Mouse (Mus musculus) stomach, embryonic 14.5 days (tissue): ENCODE results near the gene Med12. TPM values are rescaled to one million over a fixed set of nuclear protein-coding genes. Genes with fewer than 3 reads are reported as not detected.
A peak's percentile ranks its signal among the peaks of the same experiment; 100 is the strongest.

ENCODE experiments used
- ATAC-seq: fragments of 200-750 bp; cut with Nextera tagmentation; 2 replicates; pipeline ENCODE4 v1.8.0; 2017; ENCODE audit warnings: low read depth, moderate TSS enrichment; ENCODE audit not compliant: insufficient number of reproducible peaks, insufficient read depth, low FRiP score
- H3K27ac ChIP-seq: fragments of 300-500 bp; sonication (generic); 2 replicates; pipeline ENCODE4 v1.5.1; 2014; ENCODE audit warnings: mild to moderate bottlenecking, low read length, moderate library complexity, mixed read lengths
- H3K27me3 ChIP-seq: fragments of 300-500 bp; sonication (generic); 2 replicates; pipeline ENCODE4 v1.6.1; 2014; ENCODE audit warnings: low read length, control low read depth, mixed read lengths; ENCODE audit not compliant: control insufficient read depth, insufficient read depth
- H3K36me3 ChIP-seq: fragments of 300-500 bp; sonication (generic); 2 replicates; pipeline ENCODE4 v1.6.1; 2014; ENCODE audit warnings: mild to moderate bottlenecking, control low read depth, low read length, moderate library complexity, mixed read lengths; ENCODE audit not compliant: control insufficient read depth, insufficient read depth
- H3K4me1 ChIP-seq: fragments of 300-500 bp; sonication (generic); 2 replicates; pipeline ENCODE4 v1.6.1; 2014; ENCODE audit warnings: low read length, control low read depth, mixed read lengths; ENCODE audit not compliant: control insufficient read depth, insufficient read depth
- H3K4me2 ChIP-seq: fragments of 300-500 bp; sonication (generic); replicated peaks from 2 replicates; pipeline ENCODE4 v1.6.1; 2014; ENCODE audit warnings: low read depth, low read length, control low read depth
- H3K4me3 ChIP-seq: fragments of 300-500 bp; sonication (generic); 2 replicates; pipeline ENCODE4 v1.5.1; 2014; ENCODE audit warnings: low read depth, low read length, control low read depth
- H3K9ac ChIP-seq: fragments of 300-500 bp; sonication (generic); replicated peaks from 2 replicates; pipeline ENCODE4 v1.6.1; 2014; ENCODE audit warnings: low read depth, mild to moderate bottlenecking, control low read depth, low read length, moderate library complexity, mixed read lengths
- H3K9me3 ChIP-seq: fragments of 300-500 bp; sonication (generic); 2 replicates; pipeline ENCODE4 v1.6.1; 2016; ENCODE audit warnings: low read depth, low read length, control low read depth; ENCODE audit not compliant: control insufficient read depth
- whole genome bisulfite sequencing: fragments of 180-500 bp; shearing (Covaris S2); extraction: QIAGEN DNeasy Blood & Tissue Kit; methylation state at CpG from one replicate; pipeline ENCODE4 v1.1.7; 2014; 5-methylcytosine and 5-hydroxymethylcytosine counted together
- polyA plus RNA-seq: library from polyadenylated mRNA; unstranded; fragments of >200 nt; fragmentation: Nextera tagmentation; extraction: Ambion mirVana; gene quantifications from 2 replicates; pipeline ENCODE4 v1.2.1, GENCODE M21; 2014

Gene Med12
- polyA plus RNA-seq, result 42.9 and 46.8 TPM in 2 replicates

GRCm38 (mm10) chrX:101273875-101274738 lies at the start of gene Med12:
TSS of gene Med12 (plus strand) at chrX:101274030.
- H3K27ac ChIP-seq, result peak within 1 kb of the TSS; percentile 63; the same call in 1 of the 2 replicates

GRCm38 (mm10) chrX:101245011-101245410 lies 28.8 kb upstream of the Med12 start:
- Histone ChIP-seq H3K4me1 (no peaks in the 10 kb centered on the region), H3K4me2 (no peak overlapping the region), H3K27ac (no peak overlapping the region), H3K27me3 (no peaks in the 10 kb centered on the region), H3K9ac (no peak overlapping the region), H3K4me3 (no peak overlapping the region), H3K36me3 (no peaks in the 10 kb centered on the region), H3K9me3 (no peaks in the 10 kb centered on the region)
- WGBS, result 38% methylated on average over 1 of the region's 1 CpGs
- no peak for ATAC-seq

More at GRCm38 (mm10) chrX:101273875-101274738, at the start of gene Med12:
- Histone ChIP-seq H3K27me3 (no peaks in the 10 kb centered on the region), H3K4me3 (peak within 1 kb of the TSS; percentile 52), H3K4me2 (peak within 1 kb of the TSS; percentile 42), H3K9me3 (no peaks in the 10 kb centered on the region), H3K36me3 (peaks cover 6% of the 10 kb centered on the region; the same call in 1 of the 2 replicates), H3K9ac (peak within 1 kb of the TSS; percentile 52), H3K4me1 (no peaks in the 10 kb centered on the region)
- ATAC-seq, result peak; percentile 98
- WGBS, result 16% methylated on average over 53 of the region's 54 CpGs

GRCm38 (mm10) chrX:101253952-101254729 lies 19.7 kb upstream of the Med12 start, which contains the start of gene Foxo4:
TSS of gene Foxo4 (plus strand) at chrX:101254528.
- H3K4me1 ChIP-seq, result 0 out of 2 replicates have a peak, but pooled peaks cover 5% of the 10 kb centered on the region
- H3K9ac ChIP-seq, result peak within 1 kb of the TSS; percentile 46
- 22% methylated on average over 47 of the region's 47 CpGs for WGBS
- H3K4me2 ChIP-seq, result peak within 1 kb of the TSS; percentile 54
- H3K4me3 ChIP-seq, result peak within 1 kb of the TSS; percentile 45
- no peaks in the 10 kb centered on the region; the same call in 1 of the 2 replicates for H3K9me3 ChIP-seq
- no peaks in the 10 kb centered on the region for H3K27me3 ChIP-seq
- ATAC-seq, result peak; percentile 94
- no peaks in the 10 kb centered on the region for H3K36me3 ChIP-seq
- H3K27ac ChIP-seq, result peak within 1 kb of the TSS; percentile 52; the same call in 1 of the 2 replicates

GRCm38 (mm10) chrX:101254740-101255139 lies 19.1 kb upstream of the Med12 start:
- Histone ChIP-seq H3K36me3 (no peaks in the 10 kb centered on the region), H3K9ac (peak overlapping the region; percentile 46), H3K4me1 (0 out of 2 replicates have a peak, but pooled peaks cover 5% of the 10 kb centered on the region), H3K27ac (peak overlapping the region; percentile 52; the same call in 1 of the 2 replicates), H3K4me2 (peak overlapping the region; percentile 54), H3K4me3 (peak overlapping the region; percentile 45), H3K9me3 (no peaks in the 10 kb centered on the region; the same call in 1 of the 2 replicates), H3K27me3 (no peaks in the 10 kb centered on the region)
- ATAC-seq, result peak; percentile 12; the same call in 1 of the 2 replicates
- WGBS, result 22% methylated on average over 26 of the region's 26 CpGs

- no peaks in the 10 kb centered on the region for H3K36me3 ChIP-seq
- H3K4me2 ChIP-seq, result no peak overlapping the region
- no peak overlapping the region for H3K27ac ChIP-seq
- 78% methylated on average over 13 of the region's 13 CpGs for WGBS
- no peaks in the 10 kb centered on the region; the same call in 1 of the 2 replicates for H3K9me3 ChIP-seq
- no peaks in the 10 kb centered on the region for H3K27me3 ChIP-seq
- H3K4me1 ChIP-seq, result 0 out of 2 replicates have a peak, but pooled peaks cover 5% of the 10 kb centered on the region
- no peak for ATAC-seq
- no peak overlapping the region for H3K4me3 ChIP-seq
- H3K9ac ChIP-seq, result no peak overlapping the region
Observed at GRCm38 (mm10) chrX:101256603-101257002, 17.2 kb upstream of the Med12 start.

- Histone ChIP-seq H3K36me3 (no peaks in the 10 kb centered on the region), H3K4me2 (no peak overlapping the region)
- peak; percentile 85 for ATAC-seq
Observed at GRCm38 (mm10) chrX:101260441-101261325, 13.1 kb upstream of the Med12 start.

GRCm38 (mm10) chrX:101263892-101264291 lies 9.9 kb upstream of the Med12 start, which contains the start of gene Gm614:
TSS of gene Gm614 (minus strand) at chrX:101263992.
- no peak within 1 kb of the TSS for H3K4me3 ChIP-seq
- H3K4me2 ChIP-seq, result no peak within 1 kb of the TSS
- no peak for ATAC-seq
- H3K9me3 ChIP-seq, result no peaks in the 10 kb centered on the region
- WGBS, result 65% methylated on average over 1 of the region's 1 CpGs
- H3K9ac ChIP-seq, result no peak within 1 kb of the TSS
- no peak within 1 kb of the TSS for H3K27ac ChIP-seq
- H3K4me1 ChIP-seq, result no peaks in the 10 kb centered on the region
- H3K36me3 ChIP-seq, result no peaks in the 10 kb centered on the region
- no peaks in the 10 kb centered on the region for H3K27me3 ChIP-seq

More at GRCm38 (mm10) chrX:101260441-101261325, 13.1 kb upstream of the Med12 start:
- no peak overlapping the region for H3K9ac ChIP-seq
- H3K4me1 ChIP-seq, result 0 out of 2 replicates have a peak, but pooled peaks cover 5% of the 10 kb centered on the region
- no peaks in the 10 kb centered on the region for H3K27me3 ChIP-seq
- no peak overlapping the region for H3K4me3 ChIP-seq
- no peaks in the 10 kb centered on the region for H3K9me3 ChIP-seq
- H3K27ac ChIP-seq, result peak overlapping the region; percentile 67
- 32% methylated on average over 13 of the region's 13 CpGs for WGBS
